Mouse (Mus musculus) lung, adult 2 months (tissue): ENCODE measurements around the gene Zfp664.

ENCODE experiments used
- CTCF ChIP-seq: fragments of 200-500 bp; IDR thresholded peaks from 2 replicates; pipeline ENCODE4 v1.5.1; 2011; ENCODE audit warnings: mild to moderate bottlenecking, low read length, control low read depth; ENCODE audit not compliant: insufficient read depth
- POLR2A ChIP-seq: fragments of 200-500 bp; IDR thresholded peaks from 2 replicates; pipeline ENCODE4 v1.6.1; 2011; ENCODE audit warnings: low read depth, mild to moderate bottlenecking, control low read depth, low read length, borderline replicate concordance; ENCODE audit errors: extremely low read depth

GRCm38 (mm10) chr5:124862871-124863741 lies 615 bp downstream of the Zfp664 start:
- TF ChIP-seq POLR2A (no peak), CTCF (no peak)
